Mouse (Mus musculus) embryo, embryonic 10 days (tissue): ENCODE data around the gene Ereg.

Experiments used
- DNase-seq: peaks from one replicate; pipeline ENCODE4 v3.0.0-alpha.2; 2015; ENCODE audit warnings: low spot score

Gene Ereg

DNA sequence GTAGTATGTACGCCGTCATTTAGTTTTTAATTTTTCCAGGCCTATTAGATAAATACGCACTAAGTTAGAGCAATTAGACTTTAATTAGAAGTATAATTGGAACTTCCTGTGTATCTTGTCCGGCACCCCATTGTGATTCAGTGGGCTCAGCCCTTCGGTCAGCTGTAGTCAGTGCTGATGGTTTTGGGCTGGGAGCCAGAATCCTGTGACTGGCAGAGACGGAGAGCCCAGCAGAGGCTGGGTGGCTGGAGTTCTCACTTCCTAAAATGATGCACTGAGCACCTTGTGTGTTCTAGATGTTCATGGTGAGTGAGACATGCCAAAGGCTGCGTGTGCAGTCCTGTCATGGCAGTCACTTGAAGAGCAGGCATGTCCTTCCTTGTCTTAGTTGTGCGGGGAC is 36.6 kb downstream of the Ereg start:
- DNase-seq, result no peak

- no peak for DNase-seq
Observed at GRCm38 (mm10) chr5:91113967-91114366, 39.5 kb downstream of the Ereg start.

- no peak for DNase-seq
Observed at GRCm38 (mm10) chr5:91114574-91114973, 40.2 kb downstream of the Ereg start.

GRCm38 (mm10) chr5:91118618-91119017 is 44.2 kb downstream of the Ereg start:
- no peak for DNase-seq

DNA sequence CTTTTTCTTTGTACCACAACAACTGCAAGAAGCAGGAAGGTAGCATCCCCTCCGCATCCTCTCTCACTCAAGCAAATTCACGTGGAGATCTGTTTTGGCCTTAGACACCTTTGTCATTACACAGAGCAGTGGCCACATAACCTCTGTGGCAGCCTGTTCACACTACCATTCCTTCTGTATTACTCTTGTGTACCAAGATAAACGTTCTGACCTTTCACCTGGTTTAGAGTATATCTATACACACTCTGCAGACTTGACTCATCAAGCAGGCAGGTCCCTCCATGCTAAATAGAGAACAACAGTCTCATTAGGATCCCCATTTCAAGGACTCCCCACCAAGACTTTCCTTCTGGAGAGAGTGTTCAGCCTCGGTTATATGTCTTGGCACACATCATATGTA is 49.0 kb downstream of the Ereg start:
- DNase-seq, result no peak

GRCm38 (mm10) chr5:91124140-91124539 is 49.7 kb downstream of the Ereg start:
- no peak for DNase-seq

GRCm38 (mm10) chr5:91126623-91127022 is 52.2 kb downstream of the Ereg start:
- DNase-seq, result no peak

- no peak for DNase-seq
Observed at GRCm38 (mm10) chr5:91134961-91135360, 60.5 kb downstream of the Ereg start.

DNA sequence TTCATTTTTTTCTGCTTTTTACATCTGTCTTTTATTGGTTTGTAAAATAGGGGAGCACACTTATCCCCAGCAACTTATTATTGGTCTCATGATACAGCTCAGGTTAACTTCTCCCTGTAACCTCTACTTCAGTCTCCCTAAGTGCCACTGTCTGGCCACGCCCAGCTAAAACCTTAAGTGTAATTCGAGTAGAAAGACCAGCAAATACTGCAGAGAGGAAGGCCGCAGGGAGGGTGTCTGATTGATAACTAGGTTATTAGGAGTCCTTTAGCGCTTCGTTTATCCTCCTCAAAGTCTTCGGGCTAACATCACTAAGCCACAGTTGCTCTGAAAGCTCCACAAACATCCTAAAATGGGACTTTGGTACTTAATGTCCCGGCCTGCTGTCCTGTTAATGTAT is 64.5 kb downstream of the Ereg start:
- DNase-seq, result peak; percentile 61

- peak; percentile 75 for DNase-seq
Observed at GRCm38 (mm10) chr5:91139446-91139873, 65.0 kb downstream of the Ereg start, which contains the start of gene Areg. Areg (plus strand) TSS chr5:91139599.

GRCm38 (mm10) chr5:91140896-91141448 is 66.5 kb downstream of the Ereg start:
- no peak for DNase-seq
